Mouse (Mus musculus) neural tube, embryonic 13.5 days (tissue): ENCODE results near the gene 2900026A02Rik. TPM values are rescaled to one million over a fixed set of nuclear protein-coding genes. Genes with fewer than 3 reads are reported as not detected.

Experiments used
- ATAC-seq: fragments of 200-750 bp; cut with Nextera tagmentation; 2 replicates; pipeline ENCODE4 v1.8.0; 2017; ENCODE audit warnings: low read depth, mild to moderate bottlenecking, moderate TSS enrichment, moderate library complexity
- H3K27ac ChIP-seq: fragments of 300-500 bp; sonication (generic); replicated peaks from 2 replicates; pipeline ENCODE4 v1.5.1; 2015; ENCODE audit warnings: moderate library complexity, mild to moderate bottlenecking, inconsistent platforms
- H3K27me3 ChIP-seq: fragments of 300-500 bp; sonication (generic); 2 replicates; pipeline ENCODE4 v1.6.1; 2015; ENCODE audit warnings: mild to moderate bottlenecking, inconsistent platforms
- H3K36me3 ChIP-seq: fragments of 300-500 bp; sonication (generic); 2 replicates; pipeline ENCODE4 v1.6.1; 2015; ENCODE audit warnings: mild to moderate bottlenecking, inconsistent platforms
- H3K4me1 ChIP-seq: fragments of 300-500 bp; sonication (generic); replicated peaks from 2 replicates; pipeline ENCODE4 v1.6.1; 2015; ENCODE audit warnings: inconsistent platforms
- H3K4me2 ChIP-seq: fragments of 300-500 bp; sonication (generic); 2 replicates; pipeline ENCODE4 v1.6.1; 2015; ENCODE audit warnings: inconsistent platforms, mild to moderate bottlenecking, moderate library complexity
- H3K4me3 ChIP-seq: fragments of 300-500 bp; sonication (generic); 2 replicates; pipeline ENCODE4 v1.5.1; 2015; ENCODE audit warnings: mild to moderate bottlenecking, inconsistent platforms
- H3K9ac ChIP-seq: fragments of 300-500 bp; sonication (generic); 2 replicates; pipeline ENCODE4 v1.6.1; 2015; ENCODE audit warnings: moderate library complexity, mild to moderate bottlenecking, inconsistent platforms
- H3K9me3 ChIP-seq: fragments of 300-500 bp; sonication (generic); 2 replicates; pipeline ENCODE4 v1.6.1; 2016; ENCODE audit warnings: inconsistent platforms
- WGBS: fragments of 180-500 bp; shearing (Covaris S2); methylation state at CpG from one replicate; pipeline ENCODE4 v1.1.7; 2015; 5-methylcytosine and 5-hydroxymethylcytosine counted together
- polyA plus RNA-seq: library from polyadenylated mRNA; unstranded; fragments of >200 nt; fragmentation: Nextera tagmentation; extraction: Ambion mirVana; gene quantifications from 2 replicates; pipeline ENCODE4 v1.2.1, GENCODE M21; 2015

2900026A02Rik gene
- polyA plus RNA-seq, 1 experiment from 2014 or later: 2.6 TPM

- H3K4me2 ChIP-seq: no peak overlapping the region
- no peaks in the 10 kb centered on the region for H3K9me3 ChIP-seq
- H3K36me3 ChIP-seq: no peaks in the 10 kb centered on the region
- peaks cover 12% of the 10 kb centered on the region for H3K4me1 ChIP-seq
- H3K4me3 ChIP-seq: no peak overlapping the region
- no peaks in the 10 kb centered on the region for H3K27me3 ChIP-seq
- H3K9ac ChIP-seq: no peak overlapping the region
- H3K27ac ChIP-seq: no peak overlapping the region
- 93% methylated on average over 12 of the region's 12 CpGs for WGBS
- no peak for ATAC-seq
These were observed 94.6 kb downstream of the 2900026A02Rik start for GRCm38 (mm10) chr5:113126476-113126875.

DNA sequence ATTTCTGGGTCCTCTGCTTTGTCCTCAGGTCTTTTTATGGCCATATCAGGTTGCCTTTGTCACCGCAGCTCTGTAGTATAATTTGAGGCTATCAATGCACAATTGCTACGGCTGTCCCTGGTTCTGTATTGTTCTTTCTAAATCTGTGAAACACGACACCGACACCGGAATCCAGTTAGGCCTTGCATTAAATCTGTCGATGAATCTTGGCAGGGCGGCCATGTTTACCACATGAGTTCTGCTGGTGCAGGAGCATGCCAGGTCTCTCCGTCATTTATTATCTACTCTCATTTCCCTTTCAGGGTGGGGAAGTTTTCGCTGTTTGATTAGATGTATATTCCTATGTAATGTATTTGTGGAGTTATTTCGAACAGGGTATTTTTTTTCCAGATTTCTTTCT, 97.3 kb downstream of the 2900026A02Rik start:
- Histone ChIP-seq H3K4me1 (peaks cover 30% of the 10 kb centered on the region), H3K4me3 (no peak overlapping the region), H3K36me3 (no peaks in the 10 kb centered on the region), H3K4me2 (no peak overlapping the region), H3K9me3 (no peaks in the 10 kb centered on the region), H3K9ac (no peak overlapping the region), H3K27me3 (no peaks in the 10 kb centered on the region), H3K27ac (no peak overlapping the region)
- 50% methylated on average over 10 of the region's 10 CpGs for WGBS
- ATAC-seq: no peak

GRCm38 (mm10) chr5:113122326-113123054, 98.5 kb downstream of the 2900026A02Rik start:
- no peaks in the 10 kb centered on the region for H3K9me3 ChIP-seq
- no peak overlapping the region for H3K4me3 ChIP-seq
- no peaks in the 10 kb centered on the region for H3K36me3 ChIP-seq
- H3K9ac ChIP-seq: no peak overlapping the region
- no peaks in the 10 kb centered on the region for H3K27me3 ChIP-seq
- H3K4me2 ChIP-seq: no peak overlapping the region
- peaks cover 30% of the 10 kb centered on the region for H3K4me1 ChIP-seq
- no peak for ATAC-seq
- 42% methylated on average over 12 of the region's 12 CpGs for WGBS
- H3K27ac ChIP-seq: no peak overlapping the region

- Histone ChIP-seq H3K27me3 (no peaks in the 10 kb centered on the region), H3K27ac (no peak overlapping the region), H3K36me3 (no peaks in the 10 kb centered on the region), H3K9me3 (no peaks in the 10 kb centered on the region), H3K4me2 (no peak overlapping the region), H3K4me1 (peaks cover 37% of the 10 kb centered on the region), H3K9ac (no peak overlapping the region), H3K4me3 (no peak overlapping the region)
- WGBS: 78% methylated on average over 6 of the region's 6 CpGs
- no peak for ATAC-seq
These were observed 99.5 kb downstream of the 2900026A02Rik start for GRCm38 (mm10) chr5:113121591-113121875.

GRCm38 (mm10) chr5:113120741-113121590, 100.1 kb downstream of the 2900026A02Rik start:
- H3K4me3 ChIP-seq: no peak overlapping the region
- H3K9me3 ChIP-seq: no peaks in the 10 kb centered on the region
- H3K4me1 ChIP-seq: peaks cover 37% of the 10 kb centered on the region
- H3K27me3 ChIP-seq: no peaks in the 10 kb centered on the region
- no peaks in the 10 kb centered on the region for H3K36me3 ChIP-seq
- no peak for ATAC-seq
- H3K4me2 ChIP-seq: no peak overlapping the region
- 0 out of 2 replicates have a peak overlapping the region, but pooled peaks have one; percentile 18 for H3K27ac ChIP-seq
- peak overlapping the region; percentile 47; the same call in 1 of the 2 replicates for H3K9ac ChIP-seq
- WGBS: 20% methylated on average over 15 of the region's 15 CpGs

- Histone ChIP-seq H3K9ac (no peak overlapping the region), H3K4me1 (peaks cover 37% of the 10 kb centered on the region), H3K9me3 (no peaks in the 10 kb centered on the region), H3K36me3 (no peaks in the 10 kb centered on the region), H3K27ac (no peak overlapping the region), H3K27me3 (no peaks in the 10 kb centered on the region), H3K4me3 (no peak overlapping the region), H3K4me2 (no peak overlapping the region)
- WGBS: 31% methylated on average over 13 of the region's 13 CpGs
- ATAC-seq: no peak
These were observed 101.1 kb downstream of the 2900026A02Rik start for GRCm38 (mm10) chr5:113119861-113120465.

DNA sequence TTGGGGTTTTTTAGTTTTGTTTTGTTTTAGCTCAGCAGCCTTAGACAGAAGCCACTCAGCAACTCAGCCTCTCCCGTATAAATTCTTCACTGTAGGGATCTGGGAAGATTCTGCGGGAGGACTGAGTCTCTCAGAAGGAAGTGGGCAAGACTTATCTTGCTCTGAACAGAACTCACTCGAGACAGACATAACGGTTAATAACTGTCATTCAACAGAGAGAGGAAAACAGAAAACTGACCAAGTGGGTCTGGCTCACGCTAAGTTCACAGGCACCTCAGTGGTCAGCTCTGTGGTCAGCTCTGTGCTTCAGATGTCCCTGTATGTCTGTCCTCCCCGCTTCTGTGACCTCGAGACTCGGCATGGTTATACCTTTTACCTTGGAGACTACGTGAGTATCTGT, 101.7 kb downstream of the 2900026A02Rik start:
- Histone ChIP-seq H3K4me3 (no peak overlapping the region), H3K4me2 (no peak overlapping the region), H3K36me3 (no peaks in the 10 kb centered on the region), H3K9ac (no peak overlapping the region), H3K27ac (no peak overlapping the region), H3K4me1 (peaks cover 42% of the 10 kb centered on the region), H3K9me3 (no peaks in the 10 kb centered on the region), H3K27me3 (no peaks in the 10 kb centered on the region)
- 80% methylated on average over 9 of the region's 9 CpGs for WGBS
- no peak for ATAC-seq

DNA sequence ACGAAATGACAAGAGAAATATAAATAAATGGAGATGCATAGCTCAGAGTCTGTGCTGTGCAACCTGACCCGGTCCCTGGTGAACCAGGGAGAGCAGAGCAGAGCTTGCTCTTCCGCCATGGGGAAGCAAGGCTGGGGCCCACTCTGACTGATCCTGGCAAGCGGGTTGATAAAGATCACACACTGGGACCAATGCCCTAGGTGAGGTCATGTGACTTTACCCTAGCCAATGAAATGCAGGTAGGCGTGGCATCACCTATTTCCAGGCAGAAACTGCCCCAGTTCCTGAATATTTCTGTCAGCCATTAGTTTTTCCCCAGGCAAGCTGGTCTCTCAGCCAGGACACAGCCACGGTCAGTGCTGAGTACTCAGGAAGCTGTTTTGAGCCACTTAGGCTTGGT, 102.3 kb downstream of the 2900026A02Rik start:
- Histone ChIP-seq H3K4me2 (no peak overlapping the region), H3K36me3 (no peaks in the 10 kb centered on the region), H3K9me3 (no peaks in the 10 kb centered on the region), H3K4me3 (no peak overlapping the region), H3K4me1 (peaks cover 48% of the 10 kb centered on the region), H3K27ac (no peak overlapping the region), H3K9ac (no peak overlapping the region), H3K27me3 (no peaks in the 10 kb centered on the region)
- 55% methylated on average over 6 of the region's 6 CpGs for WGBS
- ATAC-seq: no peak

GRCm38 (mm10) chr5:113117361-113117760, 103.7 kb downstream of the 2900026A02Rik start:
- no peak for ATAC-seq
- Histone ChIP-seq H3K27me3 (no peaks in the 10 kb centered on the region), H3K4me1 (peaks cover 44% of the 10 kb centered on the region), H3K4me3 (no peak overlapping the region), H3K9ac (0 out of 2 replicates have a peak overlapping the region, but pooled peaks have one; percentile 5), H3K27ac (no peak overlapping the region), H3K9me3 (no peaks in the 10 kb centered on the region), H3K4me2 (no peak overlapping the region), H3K36me3 (no peaks in the 10 kb centered on the region)
- 68% methylated on average over 5 of the region's 5 CpGs for WGBS

DNA sequence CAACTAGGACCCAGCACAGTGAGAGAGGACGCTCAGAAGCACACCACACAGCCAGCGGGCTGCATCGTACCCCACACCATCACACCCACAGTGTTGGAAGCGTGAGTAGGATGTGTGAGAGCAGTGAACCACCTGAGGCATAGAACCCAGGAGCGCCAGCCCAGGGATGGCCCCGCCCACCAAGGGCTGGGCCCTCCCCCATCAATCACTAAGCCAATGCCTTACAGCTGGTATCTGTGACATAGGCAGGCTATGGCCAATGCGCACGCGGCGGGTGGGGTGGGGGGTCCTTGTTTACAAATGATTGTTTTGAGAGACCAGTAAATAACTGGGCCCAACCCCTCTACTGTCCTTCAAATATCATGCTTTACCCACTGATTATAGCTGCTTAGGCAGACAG, 105.1 kb downstream of the 2900026A02Rik start:
- no peaks in the 10 kb centered on the region for H3K9me3 ChIP-seq
- no peak for ATAC-seq
- no peak overlapping the region for H3K27ac ChIP-seq
- H3K4me3 ChIP-seq: no peak overlapping the region
- H3K9ac ChIP-seq: no peak overlapping the region
- H3K27me3 ChIP-seq: no peaks in the 10 kb centered on the region
- no peaks in the 10 kb centered on the region for H3K36me3 ChIP-seq
- H3K4me2 ChIP-seq: no peak overlapping the region
- 67% methylated on average over 10 of the region's 10 CpGs for WGBS
- H3K4me1 ChIP-seq: peaks cover 39% of the 10 kb centered on the region

GRCm38 (mm10) chr5:113114264-113115225, 106.5 kb downstream of the 2900026A02Rik start:
- ATAC-seq: no peak
- Histone ChIP-seq H3K27me3 (no peaks in the 10 kb centered on the region), H3K9me3 (no peaks in the 10 kb centered on the region), H3K4me1 (peaks cover 31% of the 10 kb centered on the region), H3K4me3 (no peak overlapping the region), H3K36me3 (no peaks in the 10 kb centered on the region), H3K27ac (peak overlapping the region; percentile 54), H3K4me2 (no peak overlapping the region), H3K9ac (0 out of 2 replicates have a peak overlapping the region, but pooled peaks have one; percentile 0)
- WGBS: 45% methylated on average over 20 of the region's 20 CpGs
